Mouse (Mus musculus) limb, embryonic 10.5 days (tissue): ENCODE data around the gene Wdr46. TPM values are rescaled to one million over a fixed set of nuclear protein-coding genes. Genes with fewer than 3 reads are reported as not detected.
"Not testable (repeated sequence)": the region's sequence is repeated elsewhere in the genome, so short reads cannot be mapped to it uniquely, and the experiment has no call there.

Source experiments
- DNase-seq: peaks from one replicate; pipeline ENCODE4 v3.0.0-alpha.2; 2017; ENCODE audit warnings: low spot score
- H3K27ac ChIP-seq: fragments of 300-500 bp; sonication (generic); 2 replicates; pipeline ENCODE4 v1.5.1; 2016; ENCODE audit warnings: mild to moderate bottlenecking
- H3K27me3 ChIP-seq: fragments of 300-500 bp; sonication (generic); 2 replicates; pipeline ENCODE4 v1.6.1; 2016; ENCODE audit warnings: low read depth, mild to moderate bottlenecking; ENCODE audit not compliant: poor library complexity, severe bottlenecking
- H3K36me3 ChIP-seq: fragments of 300-500 bp; sonication (generic); 2 replicates; pipeline ENCODE4 v1.6.1; 2016; ENCODE audit warnings: mild to moderate bottlenecking, moderate library complexity
- H3K4me1 ChIP-seq: fragments of 300-500 bp; sonication (generic); 2 replicates; pipeline ENCODE4 v1.6.1; 2016
- H3K4me3 ChIP-seq: fragments of 300-500 bp; sonication (generic); 2 replicates; pipeline ENCODE4 v1.5.1; 2016; ENCODE audit warnings: mild to moderate bottlenecking, moderate library complexity
- H3K9me3 ChIP-seq: fragments of 300-500 bp; sonication (generic); replicated peaks from 2 replicates; pipeline ENCODE4 v1.6.1; 2016; ENCODE audit warnings: mild to moderate bottlenecking
- WGBS: fragments of 180-500 bp; shearing (Covaris S2); methylation state at CpG from one replicate; pipeline ENCODE4 v1.1.7; 2016; 5-methylcytosine and 5-hydroxymethylcytosine counted together
- polyA plus RNA-seq: library from polyadenylated mRNA; unstranded; fragments of >200 nt; fragmentation: Nextera tagmentation; extraction: Ambion mirVana; gene quantifications from 2 replicates; pipeline ENCODE4 v1.2.1, GENCODE M21; 2016

The Wdr46 gene
- polyA plus RNA-seq, 1 experiment from 2014 or later, result 61.7 TPM

DNA sequence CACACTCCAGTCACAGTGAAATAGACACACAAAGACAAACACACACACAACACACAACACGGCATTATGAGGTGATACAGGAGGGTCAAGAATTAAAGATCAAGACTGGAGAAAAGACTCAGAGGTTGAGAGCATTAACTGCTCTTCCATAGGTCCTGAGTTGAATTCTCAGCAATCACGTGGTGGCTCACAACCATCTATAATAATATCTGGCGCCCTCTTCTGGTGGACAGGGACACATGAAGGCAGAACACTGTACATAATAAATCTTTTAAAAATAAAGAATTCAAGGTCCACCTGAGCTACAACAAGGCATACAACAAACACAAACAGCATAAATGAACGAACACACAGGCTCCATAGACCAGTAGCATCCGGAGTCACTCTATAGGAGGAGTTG lies 28.5 kb downstream of the Wdr46 start:
- Histone ChIP-seq H3K36me3 (peaks cover 28% of the 10 kb centered on the region), H3K4me1 (no peaks in the 10 kb centered on the region), H3K27ac (no peak overlapping the region), H3K4me3 (no peak overlapping the region), H3K27me3 (no peaks in the 10 kb centered on the region), H3K9me3 (no peaks in the 10 kb centered on the region)
- 30% methylated on average over 5 of the region's 5 CpGs for WGBS
- no peak for DNase-seq

DNA sequence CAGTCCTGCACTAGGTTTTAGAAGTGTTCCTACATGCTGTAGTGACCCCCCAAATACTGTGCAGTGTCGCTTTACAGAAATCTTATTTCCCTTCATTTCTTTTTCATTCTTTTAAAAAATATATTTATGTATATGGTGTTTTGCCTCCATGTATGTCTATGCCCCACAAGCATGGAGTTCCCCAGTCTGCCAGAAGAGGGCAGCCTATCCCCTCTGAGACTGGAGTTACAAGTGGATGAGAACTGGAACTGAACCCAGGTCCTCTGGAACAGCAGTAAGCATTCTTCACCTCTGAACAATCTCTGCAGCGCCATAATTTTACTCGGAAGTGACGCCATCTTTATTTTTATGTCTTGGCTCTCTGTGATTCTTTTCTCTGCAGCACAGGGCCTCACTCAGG lies 28.9 kb downstream of the Wdr46 start:
- 72% methylated on average over 4 of the region's 4 CpGs for WGBS
- no peak for DNase-seq
- H3K9me3 ChIP-seq, result no peaks in the 10 kb centered on the region
- no peak overlapping the region for H3K4me3 ChIP-seq
- no peaks in the 10 kb centered on the region for H3K27me3 ChIP-seq
- no peak overlapping the region for H3K27ac ChIP-seq
- peaks cover 24% of the 10 kb centered on the region for H3K36me3 ChIP-seq
- no peaks in the 10 kb centered on the region for H3K4me1 ChIP-seq

DNA sequence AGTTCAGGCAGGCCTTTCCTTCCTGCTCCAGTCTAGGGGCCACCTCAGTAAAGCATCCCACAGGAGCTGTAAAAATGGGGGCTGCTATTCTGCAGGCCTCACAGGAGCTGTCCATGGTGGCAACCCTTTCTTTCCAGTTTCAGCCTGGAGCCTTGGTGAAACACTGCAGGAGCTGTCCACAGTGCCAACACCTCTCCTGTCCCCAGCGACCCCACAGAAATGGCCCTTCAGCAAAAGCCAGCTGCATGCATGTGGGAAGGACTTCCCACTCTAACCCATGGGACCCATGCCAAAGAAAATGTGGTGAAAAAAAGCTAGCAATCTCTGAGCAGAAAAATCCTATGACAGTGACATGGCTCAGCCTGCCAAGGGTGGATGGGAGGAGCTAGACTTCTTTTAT lies 32.2 kb downstream of the Wdr46 start:
- Histone ChIP-seq H3K27ac (no peak overlapping the region), H3K4me1 (peaks cover under 1% of the 10 kb centered on the region), H3K27me3 (peaks cover 19% of the 10 kb centered on the region), H3K36me3 (no peaks in the 10 kb centered on the region), H3K4me3 (no peak overlapping the region), H3K9me3 (no peaks in the 10 kb centered on the region)
- WGBS, result 9% methylated on average over 1 of the region's 1 CpGs
- DNase-seq, result peak; percentile 71

DNA sequence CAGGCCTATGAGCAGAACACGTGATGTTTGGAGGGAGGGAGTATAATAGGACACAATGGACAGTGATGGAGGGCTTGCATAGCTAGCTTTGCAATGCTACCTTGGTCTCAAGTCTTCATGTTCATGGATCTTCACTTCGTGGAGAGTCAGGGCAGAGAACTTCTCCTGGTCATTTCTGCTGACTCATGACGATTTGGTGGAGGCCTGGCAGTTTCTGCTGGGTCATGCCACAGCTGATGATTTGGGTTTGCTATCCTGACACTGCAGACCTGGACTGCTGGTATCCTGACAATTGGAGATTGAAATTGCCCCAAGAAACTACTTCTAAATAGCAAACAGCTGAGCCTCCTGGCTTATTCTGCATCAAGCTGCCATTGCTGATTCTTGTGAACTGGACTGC lies 33.1 kb downstream of the Wdr46 start:
- H3K27me3 ChIP-seq, result peaks cover 28% of the 10 kb centered on the region
- no peak for DNase-seq
- no peaks in the 10 kb centered on the region for H3K36me3 ChIP-seq
- WGBS, result 67% methylated on average over 3 of the region's 3 CpGs
- no peaks in the 10 kb centered on the region for H3K9me3 ChIP-seq
- no peak overlapping the region for H3K27ac ChIP-seq
- H3K4me3 ChIP-seq, result no peak overlapping the region
- peaks cover 10% of the 10 kb centered on the region for H3K4me1 ChIP-seq

DNA sequence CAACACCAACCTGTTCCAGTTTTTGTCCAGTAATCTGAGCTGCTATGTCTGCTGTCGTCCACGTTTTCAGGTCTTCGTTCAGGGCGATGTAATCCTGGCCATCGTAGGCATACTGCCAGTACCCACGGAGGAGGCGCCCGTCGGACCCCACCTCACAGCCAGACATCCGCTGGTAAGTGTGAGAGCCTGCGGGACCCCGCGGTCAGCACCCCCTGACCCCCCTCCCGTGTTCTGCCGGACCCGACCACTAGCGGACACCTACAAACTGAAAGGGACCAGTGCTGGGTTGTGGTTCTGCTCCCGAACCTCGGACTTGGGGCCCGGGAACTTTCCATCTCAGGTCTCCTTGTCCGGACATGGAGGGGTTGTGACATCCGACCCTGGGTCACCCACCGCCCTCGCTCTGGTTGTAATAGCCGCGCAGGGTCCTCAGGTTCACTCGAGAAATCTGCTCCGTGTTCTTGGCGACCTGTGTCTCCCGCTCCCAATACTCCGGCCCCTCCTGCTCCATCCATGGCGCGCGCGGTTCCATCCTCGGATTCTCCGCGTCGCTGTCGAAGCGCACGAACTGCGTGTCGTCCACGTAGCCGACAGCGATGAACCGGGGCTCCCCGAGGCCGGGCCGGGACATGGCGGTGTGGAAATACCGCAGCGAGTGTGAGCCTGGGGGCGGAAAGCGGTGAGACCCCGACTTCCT lies 37.5 kb downstream of the Wdr46 start:
- DNase-seq, result peak; percentile 35
- no peaks in the 10 kb centered on the region for H3K9me3 ChIP-seq

DNA sequence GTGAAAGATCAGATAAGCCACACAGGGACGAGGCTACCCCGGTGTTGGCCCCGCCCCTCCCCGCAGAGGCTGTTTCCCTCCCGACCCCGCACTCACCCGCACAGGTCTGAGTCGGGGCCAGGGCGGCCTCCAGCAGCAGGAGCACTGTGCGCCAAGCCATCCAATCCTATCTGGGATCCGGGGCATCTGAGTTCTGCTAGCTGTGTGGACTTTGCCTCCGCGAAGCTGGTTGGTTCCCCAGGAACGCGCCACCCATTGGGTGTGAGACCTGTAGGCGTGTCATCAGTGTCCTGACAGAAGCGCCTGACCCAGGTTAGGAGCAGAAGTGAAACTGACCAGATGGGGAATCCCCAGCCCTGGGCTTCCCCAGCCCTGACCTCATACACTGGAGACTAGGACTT lies 38.2 kb downstream of the Wdr46 start:
- Histone ChIP-seq H3K36me3 (no peaks in the 10 kb centered on the region), H3K27ac (peak overlapping the region; percentile 46; the same call in 1 of the 2 replicates), H3K4me3 (peak overlapping the region; percentile 53), H3K27me3 (peaks cover 50% of the 10 kb centered on the region), H3K4me1 (peaks cover 29% of the 10 kb centered on the region), H3K9me3 (no peaks in the 10 kb centered on the region)
- DNase-seq, result peak; percentile 42
- WGBS, result under 1% methylated on average over 17 of the region's 17 CpGs

More for the DNA sequence above, 37.5 kb downstream of the Wdr46 start:
- peaks cover 50% of the 10 kb centered on the region for H3K27me3 ChIP-seq
- H3K4me3 ChIP-seq, result peak overlapping the region; percentile 53
- H3K4me1 ChIP-seq, result peaks cover 29% of the 10 kb centered on the region
- 3% methylated on average over 57 of the region's 57 CpGs for WGBS
- H3K27ac ChIP-seq, result peak overlapping the region; percentile 46; the same call in 1 of the 2 replicates
- no peaks in the 10 kb centered on the region for H3K36me3 ChIP-seq

DNA sequence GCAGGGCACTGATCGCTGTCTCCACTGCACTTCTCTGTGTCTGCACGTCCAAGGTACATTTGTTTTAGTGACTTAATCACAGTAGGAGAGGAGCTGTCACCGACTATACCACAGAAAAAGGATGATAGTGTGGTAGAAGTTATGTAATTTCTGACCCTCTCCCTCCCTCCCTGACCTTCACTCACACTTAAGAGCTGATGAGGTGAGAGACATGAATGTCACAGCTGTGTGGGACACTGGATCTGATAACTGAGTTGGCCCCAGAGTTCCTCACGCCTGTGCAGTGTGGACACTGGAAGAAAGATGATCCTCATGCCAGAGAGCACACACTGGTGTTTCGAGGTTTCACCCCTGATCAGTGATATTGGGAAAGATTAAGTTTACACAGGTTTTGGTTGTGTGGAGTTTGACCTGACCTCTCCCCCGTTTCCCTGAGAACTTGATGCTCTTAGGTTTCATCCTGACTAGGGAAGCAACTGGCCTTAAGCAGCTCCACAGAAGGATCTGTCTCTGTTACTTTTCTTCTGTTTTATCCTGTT lies 39.1 kb downstream of the Wdr46 start:
- H3K4me3 ChIP-seq, result no peak overlapping the region
- peaks cover 29% of the 10 kb centered on the region for H3K4me1 ChIP-seq
- WGBS, result 83% methylated on average over 6 of the region's 6 CpGs
- H3K27me3 ChIP-seq, result peaks cover 50% of the 10 kb centered on the region
- H3K9me3 ChIP-seq, result no peaks in the 10 kb centered on the region
- no peak overlapping the region for H3K27ac ChIP-seq
- DNase-seq, result no peak
- no peaks in the 10 kb centered on the region for H3K36me3 ChIP-seq

DNA sequence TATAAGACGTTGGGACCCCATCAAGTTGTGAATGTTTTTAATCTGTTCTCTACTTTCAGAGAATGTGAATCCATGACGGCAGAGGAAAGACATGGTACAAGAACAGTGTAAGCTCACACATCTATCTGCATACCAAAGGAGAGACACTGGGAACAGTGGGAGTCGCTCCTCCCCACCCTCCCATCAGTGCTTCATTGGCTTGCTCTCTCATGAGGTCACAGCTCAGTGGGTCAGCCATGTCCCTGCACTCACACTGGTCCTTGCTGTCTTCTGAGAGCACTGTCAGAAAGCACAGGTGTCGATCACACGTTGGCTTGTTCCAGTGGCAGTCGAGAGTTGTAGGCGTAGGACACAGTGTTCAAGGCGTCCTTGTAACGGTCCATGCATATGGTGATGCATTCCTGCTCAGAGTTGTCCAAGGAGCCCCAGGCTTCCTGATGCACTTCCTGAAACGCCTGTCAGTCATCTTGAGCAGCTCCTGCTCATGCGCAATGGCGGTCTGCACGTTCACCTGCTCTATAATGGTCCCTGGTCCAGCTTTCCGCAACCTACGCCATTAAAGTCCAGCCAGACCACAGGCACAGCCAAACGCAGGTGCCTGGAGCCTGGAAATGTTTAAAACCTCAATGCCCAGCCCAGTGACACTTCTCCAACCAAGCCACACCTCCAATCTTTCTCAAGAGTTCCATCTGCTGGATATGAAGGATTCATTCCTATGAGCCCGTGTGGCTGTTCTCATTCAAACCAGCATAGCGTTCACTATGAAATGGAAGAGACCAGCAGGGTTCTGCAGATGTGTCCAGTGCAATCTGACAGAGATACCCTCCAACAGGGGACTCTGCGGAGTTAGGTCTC lies 39.9 kb downstream of the Wdr46 start:
- Histone ChIP-seq H3K36me3 (no peaks in the 10 kb centered on the region), H3K27me3 (peaks cover 50% of the 10 kb centered on the region), H3K9me3 (no peaks in the 10 kb centered on the region), H3K4me1 (peaks cover 29% of the 10 kb centered on the region), H3K27ac (peak overlapping the region; percentile 91), H3K4me3 (peak overlapping the region; percentile 62; the same call in 1 of the 2 replicates)
- DNase-seq, result no peak
- 80% methylated on average over 19 of the region's 19 CpGs for WGBS

DNA sequence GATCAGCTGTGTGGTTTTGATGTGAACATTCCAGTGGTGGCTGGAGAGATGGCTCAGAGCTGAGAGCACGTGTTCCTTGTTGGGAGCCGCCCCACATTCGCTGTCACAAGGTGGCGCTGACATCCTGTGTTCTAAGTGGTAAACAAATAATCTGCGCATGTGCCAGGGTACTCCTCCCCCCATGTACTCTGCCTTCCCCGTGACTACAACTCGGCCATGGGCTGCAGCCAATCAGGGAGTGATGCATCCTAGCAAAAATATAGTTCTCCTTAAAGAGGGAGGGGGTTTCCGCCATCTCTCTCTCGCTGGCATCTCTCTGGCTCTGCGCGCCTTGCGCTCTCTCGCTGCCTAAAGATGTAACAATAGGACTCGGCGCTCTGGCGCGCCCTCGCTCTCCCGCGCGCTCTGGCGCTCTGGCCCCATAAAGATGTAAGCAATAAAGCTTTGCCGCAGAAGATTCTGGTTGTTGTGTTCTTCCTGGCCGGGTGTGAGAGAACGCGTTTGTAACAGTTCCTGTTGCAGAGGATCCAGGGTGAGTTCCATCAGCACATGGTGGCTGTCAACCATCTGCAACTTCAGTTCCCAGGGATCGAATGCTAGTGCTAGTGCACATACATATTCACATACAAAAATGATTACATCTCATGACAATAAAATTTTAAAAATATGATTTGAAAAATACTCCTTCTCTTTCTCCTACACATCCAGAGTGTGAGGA lies 40.9 kb downstream of the Wdr46 start:
- Histone ChIP-seq H3K4me1 (peaks cover 29% of the 10 kb centered on the region), H3K4me3 (peak overlapping the region; percentile 62), H3K27me3 (peaks cover 44% of the 10 kb centered on the region), H3K27ac (peak overlapping the region; percentile 91)
- DNase-seq, result peak; percentile 92
- WGBS, result 1% methylated on average over 27 of the region's 27 CpGs
- not testable (repeated sequence) for H3K36me3 ChIP-seq, H3K9me3 ChIP-seq

DNA sequence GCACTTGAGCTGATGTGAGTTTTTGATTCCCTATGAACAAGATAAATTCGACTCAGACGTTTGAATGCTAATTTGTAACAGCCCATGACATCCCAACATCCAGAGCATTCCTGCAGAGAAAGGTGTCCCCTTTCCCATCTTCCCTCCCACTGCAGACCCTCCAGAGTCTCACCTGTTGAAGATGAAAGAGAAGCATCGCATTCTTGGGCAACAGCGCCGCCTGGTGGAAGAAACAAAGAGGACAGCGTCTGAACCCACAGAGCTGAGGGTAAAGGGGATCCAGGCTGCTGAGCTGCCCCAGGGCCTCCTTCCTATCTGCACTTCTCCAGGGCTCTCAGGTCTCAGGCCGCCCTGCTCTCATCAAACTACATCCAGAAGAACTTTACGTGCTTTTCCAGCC lies 41.7 kb downstream of the Wdr46 start:
- DNase-seq, result peak; percentile 76
- not testable (repeated sequence) for H3K36me3 ChIP-seq, H3K4me3 ChIP-seq, H3K27ac ChIP-seq, H3K9me3 ChIP-seq
- WGBS, result 7% methylated on average over 8 of the region's 8 CpGs
- peaks cover 36% of the 10 kb centered on the region for H3K27me3 ChIP-seq
- peaks cover 29% of the 10 kb centered on the region for H3K4me1 ChIP-seq

DNA sequence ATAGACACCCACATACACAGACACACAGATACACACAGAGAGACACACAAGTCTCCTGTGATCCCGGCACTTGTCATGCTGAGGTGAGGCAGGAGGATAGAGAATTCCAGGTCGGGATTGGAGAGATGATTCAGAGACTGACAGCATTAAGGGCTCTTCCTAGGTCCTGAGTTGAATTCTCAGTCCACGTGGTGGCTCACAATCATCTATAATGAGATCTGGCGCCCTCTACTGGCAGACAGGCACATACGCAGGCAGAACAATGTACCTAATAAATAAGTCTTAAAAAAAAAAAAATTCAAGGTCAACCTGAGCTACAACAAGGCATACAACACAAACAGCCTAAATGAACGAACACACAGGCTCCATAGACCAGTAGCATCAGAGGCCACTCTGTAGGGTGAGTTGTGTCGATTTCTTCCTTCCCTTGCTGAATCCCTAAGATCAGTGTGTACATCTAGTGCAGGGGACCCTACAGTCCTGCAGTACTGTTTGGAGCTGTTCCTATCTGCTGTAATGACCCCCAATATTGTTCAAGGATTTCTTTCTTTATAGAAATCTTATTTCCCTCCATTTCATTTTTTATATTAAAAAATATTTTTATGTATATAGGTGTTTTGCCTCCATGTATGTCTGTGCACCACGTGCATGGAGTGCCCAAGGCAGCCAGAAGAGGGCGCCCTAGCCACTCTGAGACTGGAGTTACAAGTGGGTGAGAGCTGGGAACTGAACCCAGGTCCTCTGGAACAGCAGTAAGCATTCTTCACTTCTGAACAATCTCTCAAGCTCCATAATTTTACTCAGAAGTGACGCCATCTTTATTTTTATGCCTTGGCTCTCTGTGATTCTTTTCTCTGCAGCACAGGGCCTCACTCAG lies 51.6 kb downstream of the Wdr46 start:
- Histone ChIP-seq H3K9me3 (no peaks in the 10 kb centered on the region), H3K36me3 (no peaks in the 10 kb centered on the region), H3K27me3 (peaks cover 3% of the 10 kb centered on the region), H3K27ac (no peak overlapping the region), H3K4me1 (no peaks in the 10 kb centered on the region), H3K4me3 (no peak overlapping the region)
- WGBS, result 34% methylated on average over 10 of the region's 10 CpGs
- peak; percentile 75 for DNase-seq

DNA sequence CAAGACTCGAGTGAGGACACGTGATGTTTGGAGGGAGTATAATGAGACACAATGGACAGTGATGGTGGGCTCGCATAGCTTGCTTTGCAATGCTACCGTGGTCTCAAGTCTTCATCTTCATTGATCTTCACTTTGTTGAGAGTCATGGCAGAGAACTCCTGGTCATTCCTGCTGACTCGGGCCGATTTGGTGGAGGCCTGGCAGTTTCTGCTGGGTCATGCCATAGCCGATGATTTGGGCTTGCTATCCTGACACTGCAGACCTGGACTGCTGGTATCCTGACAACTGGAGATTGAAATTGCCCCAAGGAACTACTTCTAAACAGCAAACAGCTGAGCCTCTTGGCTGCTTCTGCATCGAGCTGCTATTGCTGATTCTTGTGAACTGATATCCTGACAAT lies 54.5 kb downstream of the Wdr46 start:
- DNase-seq, result no peak
- Histone ChIP-seq H3K4me1 (peaks cover 9% of the 10 kb centered on the region), H3K27ac (no peak overlapping the region), H3K27me3 (peaks cover 32% of the 10 kb centered on the region), H3K9me3 (no peaks in the 10 kb centered on the region), H3K36me3 (no peaks in the 10 kb centered on the region), H3K4me3 (no peak overlapping the region)
- WGBS, result 94% methylated on average over 8 of the region's 8 CpGs
